Mouse (Mus musculus): ENCODE measurements around the gene Rps10.

Rps10 gene

DNA sequence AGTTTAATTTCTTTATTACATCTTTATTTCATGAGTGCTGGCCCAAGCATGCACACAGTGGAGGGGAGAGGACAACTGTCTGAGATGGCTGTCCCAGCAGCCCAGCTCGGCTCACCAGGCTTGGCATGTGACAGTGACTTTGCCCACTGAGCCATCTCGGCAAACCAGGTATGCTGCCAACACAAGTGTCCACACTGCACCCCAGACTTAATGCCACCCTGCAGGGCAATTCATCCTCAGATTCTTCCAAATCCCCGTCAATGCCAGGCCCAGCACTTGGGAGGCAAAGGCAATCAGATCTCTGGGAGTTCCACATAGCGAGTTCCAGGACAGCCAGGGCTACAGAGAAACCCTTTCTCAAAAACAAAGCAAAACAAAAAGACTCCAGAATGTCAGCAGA lies 23.5 kb downstream of the Rps10 start:
- no peak for ATAC-seq (ENCODE audit: low TSS enrichment)

GRCm38 (mm10) chr17:27611994-27612393 lies 24.5 kb downstream of the Rps10 start:
- no peak for ATAC-seq (ENCODE audit: low TSS enrichment)

DNA sequence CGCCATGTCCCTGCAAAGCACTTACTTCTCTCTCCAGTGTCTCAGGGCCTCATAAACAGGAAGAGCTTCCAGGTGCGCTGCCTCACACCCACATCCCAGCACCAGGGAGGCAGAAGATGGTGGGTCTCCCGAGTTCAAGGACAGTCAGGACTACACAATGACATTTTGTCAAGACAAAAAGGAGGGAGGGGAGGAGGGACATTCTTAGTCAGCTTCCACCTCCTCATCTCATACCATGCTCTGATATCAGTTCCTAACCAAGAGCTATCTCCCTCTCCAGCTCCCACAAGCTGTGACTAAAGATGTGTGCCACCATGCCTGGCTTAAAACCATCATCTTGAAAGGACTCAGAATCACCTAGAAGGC lies 25.0 kb downstream of the Rps10 start:
- ATAC-seq (ENCODE audit: low TSS enrichment) = no peak

DNA sequence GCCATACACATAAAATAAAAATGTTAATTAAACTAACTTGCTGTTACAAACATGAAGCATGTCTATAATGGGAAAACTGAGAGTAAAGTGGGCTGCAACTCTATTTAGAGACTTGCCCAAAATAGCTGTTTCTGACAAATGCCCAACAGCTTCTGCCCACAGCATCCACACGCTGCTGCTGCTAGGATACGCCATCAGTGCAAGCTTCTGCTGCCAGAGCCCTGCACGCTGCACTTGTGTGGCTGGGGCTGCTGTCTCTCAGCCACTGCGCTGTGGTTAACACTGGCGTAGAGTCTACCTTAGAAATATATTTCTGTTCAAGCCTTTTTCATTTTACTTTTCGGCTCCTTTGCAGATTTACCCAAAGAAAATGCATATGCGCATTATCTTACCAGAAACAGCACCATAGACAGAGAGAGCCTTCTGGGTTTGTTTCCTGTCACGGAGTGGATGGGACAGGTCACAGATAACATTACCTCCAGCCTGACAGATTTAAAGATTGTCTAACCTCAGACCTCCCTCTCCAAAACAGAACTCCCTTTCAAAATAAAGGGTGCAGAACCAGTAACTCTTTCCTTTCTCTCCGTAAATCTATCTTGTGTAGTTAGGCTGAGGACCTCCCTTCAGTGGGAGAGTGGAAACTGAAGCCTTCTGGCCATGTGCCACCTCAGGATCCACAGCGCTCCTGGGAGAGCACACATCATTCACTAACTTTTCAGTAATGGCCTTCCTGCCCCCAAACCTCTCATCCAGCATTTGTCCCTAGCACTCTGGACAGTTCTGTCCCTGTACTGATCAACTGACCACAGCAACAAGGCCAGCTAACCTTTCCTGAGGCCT lies 25.6 kb downstream of the Rps10 start:
- ATAC-seq (ENCODE audit: low TSS enrichment) = peak; percentile 81

DNA sequence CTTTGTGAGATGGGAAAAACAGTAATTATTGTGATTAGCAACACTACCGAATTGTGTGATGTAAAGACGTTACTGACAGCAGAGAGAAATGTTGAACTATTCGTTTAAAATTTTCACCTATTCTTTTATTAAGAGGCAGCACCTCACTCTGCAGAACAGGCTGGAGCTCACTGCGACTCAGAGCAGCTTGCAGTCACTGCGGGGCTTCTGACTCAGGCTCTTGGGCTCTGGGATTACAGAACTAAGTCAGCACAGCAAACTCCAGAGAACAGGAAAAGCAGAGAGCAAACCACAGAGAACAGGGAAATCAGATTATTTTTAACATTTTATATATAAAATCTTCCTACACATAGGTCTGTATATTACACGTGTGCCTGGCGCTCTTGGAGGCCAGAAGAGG lies 26.9 kb downstream of the Rps10 start:
- ATAC-seq (ENCODE audit: low TSS enrichment) = no peak

GRCm38 (mm10) chr17:27603522-27604234 lies 32.8 kb downstream of the Rps10 start:
- ATAC-seq (ENCODE audit: low TSS enrichment) = peak; percentile 39; the same call in 1 of the 2 replicates

GRCm38 (mm10) chr17:27603036-27603435 lies 33.4 kb downstream of the Rps10 start:
- no peak for ATAC-seq (ENCODE audit: low TSS enrichment)

DNA sequence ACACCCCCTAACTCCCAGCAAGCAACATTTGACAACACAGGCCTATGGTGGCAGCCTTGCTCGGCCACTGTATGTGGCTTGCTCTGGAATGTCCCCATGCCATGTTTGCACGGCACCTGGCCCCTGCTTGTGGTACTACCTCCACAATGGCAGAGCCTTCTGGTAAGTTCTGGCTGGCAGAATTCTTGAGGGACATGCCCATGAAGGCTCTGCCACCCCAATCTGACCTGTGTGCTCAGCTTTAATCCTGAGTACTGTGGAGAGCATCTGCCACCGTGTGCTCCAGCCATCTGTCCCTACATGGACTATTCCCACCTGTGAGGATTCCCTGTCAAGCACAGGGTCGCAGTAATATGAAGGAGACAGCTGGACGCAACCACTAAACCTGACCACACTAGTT lies 35.6 kb downstream of the Rps10 start:
- ATAC-seq (ENCODE audit: low TSS enrichment) = no peak

GRCm38 (mm10) chr17:27600286-27600685 lies 36.2 kb downstream of the Rps10 start:
- no peak for ATAC-seq (ENCODE audit: low TSS enrichment)

- ATAC-seq (ENCODE audit: low TSS enrichment) = no peak
These were observed 39.9 kb downstream of the Rps10 start for GRCm38 (mm10) chr17:27596376-27597190.

GRCm38 (mm10) chr17:27595659-27596375 lies 40.7 kb downstream of the Rps10 start:
- ATAC-seq (ENCODE audit: low TSS enrichment) = peak; percentile 29; the same call in 1 of the 2 replicates

DNA sequence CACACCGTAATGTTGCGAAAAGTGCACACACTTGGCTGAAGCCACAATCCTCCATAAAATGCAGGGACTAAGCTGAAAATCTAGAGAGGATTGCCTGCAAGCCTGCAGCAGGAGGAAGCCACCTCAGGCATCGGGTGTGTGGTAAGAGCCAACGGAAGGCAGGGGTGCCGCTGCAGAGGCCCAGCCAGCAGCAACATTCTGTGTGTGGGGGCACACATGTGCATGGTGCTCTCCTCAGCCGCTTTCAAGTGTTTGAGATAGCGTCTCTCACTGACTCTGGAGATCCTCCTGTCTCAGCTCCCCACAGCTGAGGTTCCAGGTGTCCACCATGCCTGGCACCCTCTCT lies 43.9 kb downstream of the Rps10 start:
- no peak for ATAC-seq (ENCODE audit: low TSS enrichment)

GRCm38 (mm10) chr17:27591826-27592564 lies 44.5 kb downstream of the Rps10 start:
- ATAC-seq (ENCODE audit: low TSS enrichment) = 0 out of 2 replicates have a peak, but pooled peaks have one; percentile 24

- ATAC-seq (ENCODE audit: low TSS enrichment) = no peak
These were observed 48.2 kb downstream of the Rps10 start for GRCm38 (mm10) chr17:27588231-27588630.

DNA sequence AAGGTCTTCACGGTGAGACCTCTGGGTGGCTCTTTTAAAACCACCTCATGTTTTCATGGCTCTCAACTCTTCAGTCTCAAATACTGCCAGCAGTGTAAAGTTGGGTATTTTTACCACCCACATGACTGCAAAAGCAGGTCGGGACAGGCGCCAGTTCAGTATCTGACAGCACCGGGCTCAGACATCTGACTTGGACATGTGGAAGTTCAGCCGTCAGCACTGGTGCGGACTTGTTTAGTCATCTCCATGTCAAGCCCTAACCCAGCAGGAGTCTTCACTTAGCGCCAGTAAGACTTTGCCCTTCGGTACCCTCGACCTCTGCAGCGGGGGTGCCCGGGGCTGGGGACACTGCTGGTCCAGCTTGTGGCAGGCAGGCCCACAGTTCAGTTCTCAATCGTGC lies 49.2 kb downstream of the Rps10 start:
- peak; percentile 58 for ATAC-seq (ENCODE audit: low TSS enrichment)

GRCm38 (mm10) chr17:27586661-27587060 lies 49.8 kb downstream of the Rps10 start:
- ATAC-seq (ENCODE audit: low TSS enrichment) = no peak

- no peak for ATAC-seq (ENCODE audit: low TSS enrichment)
These were observed 53.1 kb downstream of the Rps10 start for GRCm38 (mm10) chr17:27583185-27583894.

Data from frontal cortex, adult (tissue).